Mouse (Mus musculus): ENCODE measurements around the gene Arl5c.

Arl5c gene

DNA sequence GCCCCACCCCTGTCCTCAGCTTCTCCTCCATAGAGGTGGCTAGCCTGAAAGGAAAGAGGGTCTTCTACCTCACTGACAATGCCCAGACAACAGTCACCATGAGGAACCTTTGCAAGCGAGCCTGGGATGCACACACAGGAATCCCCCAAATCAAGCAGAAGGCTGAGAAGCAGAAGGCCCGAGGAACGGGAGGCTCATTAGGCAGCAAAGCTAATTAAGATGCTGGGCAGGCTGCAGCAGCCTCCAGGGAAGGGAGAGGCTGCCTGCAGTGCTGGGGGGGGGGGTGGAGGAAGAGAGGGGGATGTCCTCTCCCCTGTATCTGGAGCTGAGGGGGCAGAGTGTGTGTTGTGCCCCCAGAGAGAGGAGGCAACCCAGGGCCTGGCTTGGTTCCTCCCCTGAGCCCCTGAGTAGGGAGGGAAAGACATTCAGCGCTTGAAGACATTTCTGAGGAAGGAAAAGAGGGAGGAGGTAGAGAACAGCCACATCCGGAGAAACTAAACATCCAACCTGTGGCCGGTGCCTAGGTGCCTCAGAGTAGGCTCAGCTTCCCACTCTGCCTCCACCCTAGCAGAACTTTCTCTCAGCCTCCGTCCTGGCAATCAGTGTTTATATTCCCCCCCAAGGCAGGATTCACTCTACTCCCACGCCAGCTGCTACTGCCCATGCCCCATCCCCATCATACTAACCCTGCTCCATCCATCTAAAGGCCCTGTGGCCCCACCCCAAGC is 24.1 kb upstream of the Arl5c start:
- no peak for DNase-seq (ENCODE audit: low spot score)

GRCm38 (mm10) chr11:98018858-98019641 is 23.1 kb upstream of the Arl5c start:
- peak; percentile 57 for DNase-seq (ENCODE audit: low spot score)

- DNase-seq (ENCODE audit: low spot score), result no peak
These were observed 22.2 kb upstream of the Arl5c start for GRCm38 (mm10) chr11:98018222-98018621.

DNA sequence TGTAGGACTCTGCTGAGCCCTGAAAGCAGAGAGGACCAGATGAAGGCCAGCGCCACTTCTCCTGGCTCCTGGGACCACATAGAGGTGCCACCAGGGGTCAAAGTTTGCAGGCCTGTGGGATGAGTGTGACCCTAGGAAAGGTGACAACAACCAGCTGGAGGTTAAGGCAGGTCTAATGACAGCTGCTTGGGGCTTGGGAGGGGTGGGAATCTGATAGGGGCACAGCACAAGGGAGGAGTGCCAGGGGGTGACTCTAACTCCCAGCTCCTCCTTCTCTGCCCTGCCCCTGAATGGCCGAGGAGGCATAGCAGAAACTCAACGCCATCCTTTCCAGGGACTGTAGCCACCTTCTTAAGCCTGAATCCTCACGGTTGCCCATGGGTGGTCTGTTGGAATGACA is 20.8 kb upstream of the Arl5c start:
- no peak for DNase-seq (ENCODE audit: low spot score)

- no peak for DNase-seq (ENCODE audit: low spot score)
These were observed 20.2 kb upstream of the Arl5c start for GRCm38 (mm10) chr11:98016177-98016576.

DNA sequence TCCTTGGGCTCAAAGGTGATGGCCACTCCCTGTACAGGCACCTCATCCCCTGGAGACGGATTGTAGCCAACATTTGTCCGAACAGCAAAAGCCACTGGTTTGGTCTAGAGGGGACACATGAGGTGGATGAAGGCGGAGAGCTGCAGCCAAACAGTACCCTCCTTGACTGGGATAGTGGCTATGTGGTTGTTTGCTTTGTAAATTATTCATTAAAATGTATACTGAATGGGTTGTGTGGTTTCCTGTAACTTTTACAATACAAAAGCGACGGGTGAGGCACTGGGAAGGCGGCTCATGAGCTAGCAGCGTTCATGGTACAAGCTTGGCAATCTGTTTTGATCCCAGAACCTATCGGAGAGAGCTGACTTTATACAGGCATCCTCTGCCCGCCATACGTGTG is 16.9 kb upstream of the Arl5c start:
- DNase-seq (ENCODE audit: low spot score), result no peak

DNA sequence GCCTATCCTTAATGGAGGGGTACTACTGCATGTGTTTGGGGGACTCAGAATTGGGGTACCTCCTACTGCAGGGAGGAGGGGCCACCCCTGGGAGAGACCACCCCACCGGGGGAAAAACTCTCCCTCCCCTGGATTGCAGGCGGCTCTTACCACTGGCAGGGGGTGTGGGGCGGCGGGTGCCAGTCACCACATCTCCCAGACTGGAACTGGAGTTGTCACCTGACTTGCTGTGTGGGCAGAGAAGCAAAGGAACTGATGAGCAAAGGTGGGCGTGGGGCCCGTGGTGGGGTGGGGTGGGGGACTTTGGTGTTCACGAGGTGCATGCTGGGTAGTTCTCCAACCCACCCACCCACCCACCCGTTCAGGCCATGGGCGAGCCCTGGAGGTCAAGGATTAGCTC is 15.7 kb upstream of the Arl5c start:
- no peak for DNase-seq (ENCODE audit: low spot score)

DNA sequence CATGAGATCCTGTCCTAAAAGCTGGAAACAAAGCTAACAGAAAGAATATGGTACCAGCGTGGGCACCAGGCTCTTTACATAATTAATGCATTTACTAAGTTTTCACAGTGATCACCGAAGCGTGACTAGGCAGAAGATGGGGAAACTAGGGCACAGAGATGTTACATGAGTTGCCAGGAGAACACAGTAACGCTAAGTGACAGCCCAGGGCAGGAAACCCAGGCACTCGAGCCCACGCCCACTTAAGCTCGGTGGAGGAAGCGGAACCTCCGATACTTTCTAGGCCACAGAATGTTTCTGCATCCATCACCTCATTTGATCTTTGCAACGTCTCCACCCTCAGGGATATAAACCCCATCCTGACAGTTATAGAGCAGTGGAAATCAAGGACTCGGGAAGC is 12.1 kb upstream of the Arl5c start:
- DNase-seq (ENCODE audit: low spot score), result no peak

DNA sequence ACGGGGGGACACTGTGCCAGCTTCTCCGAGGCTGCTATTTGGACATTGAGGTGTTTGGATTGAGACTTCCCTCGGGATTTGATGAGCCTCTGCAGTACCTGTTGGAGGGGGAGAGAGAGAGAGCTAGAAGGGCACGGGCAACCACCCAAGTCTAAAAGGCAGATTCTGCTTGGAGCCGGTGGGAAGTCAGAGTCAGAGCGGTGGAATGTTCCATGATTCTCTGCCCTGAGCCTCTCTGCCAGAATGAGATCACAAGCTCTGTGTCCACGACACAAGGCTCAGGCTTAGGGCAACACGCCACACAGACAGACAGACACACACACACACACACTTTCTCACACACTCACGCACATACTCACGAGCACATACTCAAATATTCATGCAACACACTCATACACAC is 9.7 kb upstream of the Arl5c start:
- no peak for DNase-seq (ENCODE audit: low spot score)

GRCm38 (mm10) chr11:98005076-98005475 is 9.1 kb upstream of the Arl5c start:
- no peak for DNase-seq (ENCODE audit: low spot score)

GRCm38 (mm10) chr11:98004161-98004560 is 8.2 kb upstream of the Arl5c start:
- no peak for DNase-seq (ENCODE audit: low spot score)

GRCm38 (mm10) chr11:98003171-98003671 is 7.2 kb upstream of the Arl5c start:
- no peak for DNase-seq (ENCODE audit: low spot score)

GRCm38 (mm10) chr11:98002627-98003026 is 6.6 kb upstream of the Arl5c start:
- DNase-seq (ENCODE audit: low spot score), result peak; percentile 93

DNA sequence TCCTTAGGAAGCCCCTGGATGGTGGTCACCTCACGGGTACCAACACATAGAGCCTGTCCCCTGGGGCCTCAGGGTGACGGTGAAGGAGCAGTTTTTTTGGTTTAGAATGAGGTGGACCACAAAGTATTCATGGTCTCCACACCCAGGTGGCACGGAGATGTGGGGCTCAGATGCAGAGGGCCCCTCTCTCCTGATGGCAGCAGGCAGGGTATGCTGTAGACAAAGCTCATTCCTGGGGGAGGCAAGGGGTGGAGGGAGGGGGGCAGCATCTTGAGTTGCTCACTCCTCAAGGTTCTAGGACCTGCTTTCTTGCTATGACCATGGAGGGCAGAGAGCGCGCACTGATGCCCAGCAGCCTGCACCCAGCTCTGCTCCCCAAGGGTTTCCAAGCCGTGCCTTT is 6.0 kb upstream of the Arl5c start:
- DNase-seq (ENCODE audit: low spot score), result no peak

DNA sequence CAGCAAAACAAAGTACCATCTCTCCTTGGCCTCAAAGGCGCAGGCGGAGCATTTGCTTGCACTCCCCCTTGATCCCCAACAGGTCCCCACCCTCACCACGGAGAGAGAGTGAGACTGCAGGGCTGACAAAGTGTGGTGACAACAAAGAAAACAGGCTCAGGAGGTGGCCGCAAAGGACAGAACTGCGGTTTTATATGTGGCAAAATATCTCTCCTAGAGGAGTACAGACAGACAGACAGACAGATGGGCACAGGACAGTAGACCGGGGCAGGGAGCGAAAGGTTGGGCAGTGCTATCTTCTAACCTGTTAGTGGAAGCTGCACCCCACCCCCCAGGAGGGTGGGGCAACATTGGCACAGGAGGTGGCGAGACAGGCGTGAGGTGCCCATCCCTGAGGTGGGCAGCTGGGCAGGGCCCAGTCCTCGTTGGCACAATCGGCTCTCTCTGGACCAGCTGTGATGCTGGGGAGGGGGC is 5.4 kb upstream of the Arl5c start:
- no peak for DNase-seq (ENCODE audit: low spot score)

DNA sequence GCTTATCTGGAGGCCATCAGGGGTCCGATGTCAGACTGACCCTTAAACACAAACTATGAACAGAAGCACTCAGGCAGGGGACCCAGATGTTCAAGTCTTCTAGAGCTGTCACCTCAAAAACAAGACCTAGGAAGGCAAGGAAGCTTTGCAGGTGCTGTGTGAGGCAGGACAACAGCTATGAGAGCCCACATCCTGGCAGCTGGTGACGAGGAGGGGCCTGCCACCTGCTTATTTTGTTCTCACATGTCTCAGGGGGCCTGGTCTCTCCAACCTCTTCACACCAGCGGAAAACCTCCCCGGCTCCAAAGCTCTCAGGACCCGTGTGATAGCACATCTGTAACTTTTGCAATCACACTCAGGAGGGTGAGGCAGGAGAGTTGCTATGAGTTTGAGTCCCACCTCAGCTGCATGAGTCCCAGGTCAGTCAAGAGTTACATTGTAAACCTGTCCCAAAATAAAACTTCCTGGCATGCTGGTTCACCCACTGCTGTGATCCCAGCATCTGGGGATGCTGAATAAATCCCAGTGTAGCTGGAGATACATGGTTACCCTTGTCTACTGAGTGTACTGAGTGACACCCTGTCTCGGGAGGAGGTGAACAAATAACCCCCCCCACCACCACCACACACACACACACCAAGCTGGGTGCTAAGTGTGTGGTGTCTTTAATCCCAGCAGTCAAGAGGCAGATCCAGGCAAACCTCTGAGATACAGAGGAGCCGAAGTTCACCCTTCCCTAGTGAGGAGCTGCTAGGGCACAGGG is 4.6 kb upstream of the Arl5c start:
- no peak for DNase-seq (ENCODE audit: low spot score)

- DNase-seq (ENCODE audit: low spot score), result no peak
These were observed 3.8 kb upstream of the Arl5c start for GRCm38 (mm10) chr11:97999748-98000147.

GRCm38 (mm10) chr11:97998898-97999608 is 3.1 kb upstream of the Arl5c start:
- no peak for DNase-seq (ENCODE audit: low spot score)

DNA sequence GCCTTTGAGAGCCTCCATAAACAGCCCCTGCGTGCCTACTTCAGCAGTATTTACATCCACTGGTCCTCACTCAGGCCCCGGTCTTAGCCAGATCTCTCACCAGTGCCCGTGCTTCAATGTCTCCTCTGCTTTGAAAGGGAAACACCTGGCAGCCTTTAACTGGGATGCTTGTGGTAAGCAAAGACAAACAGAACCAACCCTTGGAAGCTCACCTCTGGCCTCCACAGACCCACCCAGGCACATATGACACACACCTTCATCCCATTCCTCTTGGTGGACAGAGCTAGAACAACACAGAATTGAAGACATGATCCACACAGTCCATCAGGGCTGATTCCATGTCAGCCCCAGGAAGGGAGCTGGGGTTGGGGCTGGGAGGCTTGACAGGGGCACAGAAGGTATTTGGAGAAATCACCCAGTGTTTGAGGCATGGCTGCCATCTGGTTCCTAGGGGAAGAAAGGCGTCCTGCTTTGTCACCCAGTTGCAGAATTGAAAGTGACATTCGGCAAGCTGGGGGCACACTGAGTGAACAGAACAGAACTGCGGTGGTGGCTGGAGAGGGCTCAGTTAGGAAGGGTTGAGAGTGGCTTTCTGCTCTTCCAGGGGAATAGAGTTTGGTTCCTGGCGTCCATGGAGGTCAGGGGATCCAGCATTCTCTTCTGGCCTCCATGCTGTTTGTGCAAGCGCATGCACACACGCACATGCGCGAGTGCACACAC is 2.3 kb upstream of the Arl5c start:
- DNase-seq (ENCODE audit: low spot score), result no peak

DNA sequence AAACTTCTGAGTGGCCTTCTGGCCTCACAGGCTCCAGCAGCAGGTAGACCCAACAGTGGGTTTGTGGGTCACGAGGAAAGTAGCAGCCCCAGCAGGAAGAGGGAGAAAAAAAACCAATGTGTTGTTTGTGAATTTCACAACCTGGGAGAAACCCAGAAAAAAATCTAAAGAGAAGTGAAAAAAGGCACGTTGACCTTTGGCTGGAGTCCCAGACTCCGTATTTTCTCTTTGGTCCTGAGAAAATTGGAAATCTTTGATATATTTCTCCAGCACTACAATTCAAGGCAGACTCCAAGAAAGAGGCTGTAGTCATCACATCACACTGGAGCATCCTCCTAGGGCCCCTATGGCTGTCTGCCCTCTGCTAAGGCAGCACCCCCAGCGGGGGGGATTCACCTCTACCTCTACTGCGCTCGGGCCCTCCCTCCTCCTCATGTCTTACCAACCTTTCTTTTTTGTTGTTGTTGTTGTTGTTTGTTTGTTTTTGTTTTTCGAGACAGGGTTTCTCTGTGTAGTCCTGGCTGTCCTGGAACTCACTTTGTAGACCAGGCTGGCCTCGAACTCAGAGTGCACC is 1.5 kb upstream of the Arl5c start:
- no peak for DNase-seq (ENCODE audit: low spot score)

- DNase-seq (ENCODE audit: low spot score), result no peak
These were observed 710 bp upstream of the Arl5c start for GRCm38 (mm10) chr11:97996691-97997090.

Measured in embryo, embryonic 10 days (tissue).